Mouse (Mus musculus) hindbrain, postnatal 0 days (tissue): ENCODE measurements around the gene Id4. TPM values are rescaled to one million over a fixed set of nuclear protein-coding genes. Genes with fewer than 3 reads are reported as not detected.
A peak's percentile ranks its signal among the peaks of the same experiment; 100 is the strongest.

Experiments
- ATAC-seq: fragments of 200-750 bp; cut with Nextera tagmentation; 2 replicates; pipeline ENCODE4 v1.8.0; 2017; ENCODE audit warnings: mild to moderate bottlenecking, moderate TSS enrichment, moderate library complexity
- DNase-seq: peaks from one replicate; pipeline ENCODE4 v3.0.0-alpha.2; 2015; ENCODE audit warnings: low spot score
- H3K27ac ChIP-seq: fragments of 300-500 bp; sonication (generic); 2 replicates; pipeline ENCODE4 v1.5.1; 2014; ENCODE audit warnings: mild to moderate bottlenecking
- H3K27me3 ChIP-seq: fragments of 300-500 bp; sonication (generic); 2 replicates; pipeline ENCODE4 v1.6.1; 2014; ENCODE audit warnings: low read length, mixed read lengths; ENCODE audit not compliant: insufficient read depth
- H3K36me3 ChIP-seq: fragments of 300-500 bp; sonication (generic); 2 replicates; pipeline ENCODE4 v1.6.1; 2014; ENCODE audit warnings: low read length, mixed read lengths; ENCODE audit not compliant: insufficient read depth
- H3K4me1 ChIP-seq: fragments of 300-500 bp; sonication (generic); 2 replicates; pipeline ENCODE4 v1.6.1; 2014; ENCODE audit warnings: antibody characterized with exemption, low read length, mixed read lengths; ENCODE audit not compliant: insufficient read depth
- H3K4me2 ChIP-seq: fragments of 300-500 bp; sonication (generic); 2 replicates; pipeline ENCODE4 v1.6.1; 2014; ENCODE audit warnings: low read depth, mild to moderate bottlenecking, low read length, moderate library complexity, mixed read lengths
- H3K4me3 ChIP-seq: fragments of 300-500 bp; sonication (generic); 2 replicates; pipeline ENCODE4 v1.5.1; 2014; ENCODE audit warnings: low read length
- H3K9ac ChIP-seq: fragments of 300-500 bp; sonication (generic); replicated peaks from 2 replicates; pipeline ENCODE4 v1.6.1; 2014; ENCODE audit warnings: mild to moderate bottlenecking, low read length, moderate library complexity, mixed read lengths
- H3K9me3 ChIP-seq: fragments of 300-500 bp; sonication (generic); 2 replicates; pipeline ENCODE4 v1.6.1; 2016; ENCODE audit warnings: low read length, mixed read lengths
- CTCF ChIP-seq: IDR thresholded peaks from 2 replicates; pipeline ENCODE4 v1.5.1; 2016; ENCODE audit warnings: antibody characterized with exemption, control low read depth, low read depth
- WGBS: fragments of 180-500 bp; shearing (Covaris S2); extraction: QIAGEN DNeasy Blood & Tissue Kit; methylation state at CpG from one replicate; pipeline ENCODE4 v1.1.7; 2014; 5-methylcytosine and 5-hydroxymethylcytosine counted together
- polyA plus RNA-seq: library from polyadenylated mRNA; unstranded; fragments of >200 nt; fragmentation: Nextera tagmentation; extraction: Ambion mirVana; gene quantifications from 2 replicates; pipeline ENCODE4 v1.2.1, GENCODE M21; 2015
- total RNA-seq: library from RNA; depleted of rRNA; stranded (reverse); fragments of >200 nt; gene quantifications from 2 replicates; pipeline ENCODE4 v1.2.3, GENCODE M21; 2014

Id4 gene
- total and polyA plus RNA-seq, 2 experiments from 2014 or later: 65.6 to 67.8 TPM

- TF ChIP-seq CTCF: no peak
- peak overlapping the region; percentile 80 for H3K4me2 ChIP-seq
- H3K9ac ChIP-seq: 0 out of 2 replicates have a peak overlapping the region, but pooled peaks have one; percentile 13
- H3K27ac ChIP-seq: no peak overlapping the region
- no peaks in the 10 kb centered on the region for H3K9me3 ChIP-seq
- no peaks in the 10 kb centered on the region for H3K4me1 ChIP-seq
- H3K27me3 ChIP-seq: no peaks in the 10 kb centered on the region
- H3K4me3 ChIP-seq: peak overlapping the region; percentile 82
- WGBS: 53% methylated on average over 6 of the region's 6 CpGs
- DNase-seq (no peak), ATAC-seq (no peak)
- H3K36me3 ChIP-seq: no peaks in the 10 kb centered on the region
Measured at GRCm38 (mm10) chr13:48265029-48265428, 4.0 kb downstream of the Id4 start.

- DNase-seq (peak; percentile 83), ATAC-seq (peak; percentile 88)
- TF ChIP-seq CTCF: peak; percentile 90
- H3K27me3 ChIP-seq: no peaks in the 10 kb centered on the region
- H3K9ac ChIP-seq: no peak overlapping the region
- no peaks in the 10 kb centered on the region for H3K36me3 ChIP-seq
- no peak overlapping the region for H3K27ac ChIP-seq
- H3K4me2 ChIP-seq: peak overlapping the region; percentile 55
- H3K9me3 ChIP-seq: no peaks in the 10 kb centered on the region
- peak overlapping the region; percentile 20; the same call in 1 of the 2 replicates for H3K4me3 ChIP-seq
- H3K4me1 ChIP-seq: peaks cover 15% of the 10 kb centered on the region; the same call in 1 of the 2 replicates
- 2% methylated on average over 15 of the region's 15 CpGs for WGBS
Measured at GRCm38 (mm10) chr13:48273451-48274069, 12.5 kb downstream of the Id4 start.

GRCm38 (mm10) chr13:48274107-48274506 is 13.1 kb downstream of the Id4 start:
- no peaks in the 10 kb centered on the region for H3K36me3 ChIP-seq
- no peaks in the 10 kb centered on the region for H3K27me3 ChIP-seq
- DNase-seq (no peak), ATAC-seq (peak; percentile 44; the same call in 1 of the 2 replicates)
- no peak overlapping the region for H3K9ac ChIP-seq
- H3K27ac ChIP-seq: no peak overlapping the region
- 92% methylated on average over 1 of the region's 1 CpGs for WGBS
- no peak for TF ChIP-seq CTCF
- H3K4me2 ChIP-seq: no peak overlapping the region
- peaks cover 15% of the 10 kb centered on the region; the same call in 1 of the 2 replicates for H3K4me1 ChIP-seq
- H3K4me3 ChIP-seq: no peak overlapping the region
- H3K9me3 ChIP-seq: no peaks in the 10 kb centered on the region

GRCm38 (mm10) chr13:48276981-48277380 is 16.0 kb downstream of the Id4 start:
- WGBS: 52% methylated on average over 7 of the region's 7 CpGs
- no peak overlapping the region for H3K4me3 ChIP-seq
- H3K36me3 ChIP-seq: no peaks in the 10 kb centered on the region
- no peak overlapping the region for H3K4me2 ChIP-seq
- H3K9me3 ChIP-seq: no peaks in the 10 kb centered on the region
- DNase-seq (peak; percentile 66), ATAC-seq (peak; percentile 69)
- H3K9ac ChIP-seq: no peak overlapping the region
- H3K27ac ChIP-seq: peak overlapping the region; percentile 22; the same call in 1 of the 2 replicates
- no peak for TF ChIP-seq CTCF
- H3K4me1 ChIP-seq: peaks cover 15% of the 10 kb centered on the region; the same call in 1 of the 2 replicates
- H3K27me3 ChIP-seq: no peaks in the 10 kb centered on the region

GRCm38 (mm10) chr13:48284426-48284825 is 23.4 kb downstream of the Id4 start:
- H3K4me2 ChIP-seq: no peak overlapping the region
- no peak overlapping the region for H3K4me3 ChIP-seq
- DNase-seq (no peak), ATAC-seq (no peak)
- H3K9ac ChIP-seq: no peak overlapping the region
- H3K4me1 ChIP-seq: no peaks in the 10 kb centered on the region
- H3K36me3 ChIP-seq: no peaks in the 10 kb centered on the region
- H3K9me3 ChIP-seq: no peaks in the 10 kb centered on the region
- TF ChIP-seq CTCF: no peak
- 67% methylated on average over 9 of the region's 9 CpGs for WGBS
- H3K27me3 ChIP-seq: no peaks in the 10 kb centered on the region
- no peak overlapping the region for H3K27ac ChIP-seq

GRCm38 (mm10) chr13:48284918-48285693 is 24.1 kb downstream of the Id4 start:
- H3K27me3 ChIP-seq: no peaks in the 10 kb centered on the region
- no peak overlapping the region for H3K9ac ChIP-seq
- no peak overlapping the region for H3K4me3 ChIP-seq
- no peak overlapping the region for H3K27ac ChIP-seq
- no peak overlapping the region for H3K4me2 ChIP-seq
- no peaks in the 10 kb centered on the region for H3K36me3 ChIP-seq
- H3K9me3 ChIP-seq: no peaks in the 10 kb centered on the region
- TF ChIP-seq CTCF: no peak
- no peak for DNase-seq
- 69% methylated on average over 9 of the region's 9 CpGs for WGBS
- no peaks in the 10 kb centered on the region for H3K4me1 ChIP-seq
- no peak for ATAC-seq
